Mouse (Mus musculus) layer of hippocampus, postnatal 14 days (tissue): Measurements from ENCODE around the gene Gpm6b. TPM values are rescaled to one million over a fixed set of nuclear protein-coding genes. Genes with fewer than 3 reads are reported as not detected.

Source experiments
- DNase-seq, 2 experiments: peaks; one replicate each; pipeline ENCODE4 v3.0.0; 2021 to 2022; ENCODE audit warnings: low spot score in 2 of 2, mixed read lengths in 1 of 2
- total RNA-seq, 2 experiments: library from RNA; stranded (reverse); gene quantifications; 2 replicates each; pipeline ENCODE4 v1.2.3; 2021

The Gpm6b gene
- total RNA-seq, 2 experiments from 2014 or later: 867 to 894 TPM

DNA sequence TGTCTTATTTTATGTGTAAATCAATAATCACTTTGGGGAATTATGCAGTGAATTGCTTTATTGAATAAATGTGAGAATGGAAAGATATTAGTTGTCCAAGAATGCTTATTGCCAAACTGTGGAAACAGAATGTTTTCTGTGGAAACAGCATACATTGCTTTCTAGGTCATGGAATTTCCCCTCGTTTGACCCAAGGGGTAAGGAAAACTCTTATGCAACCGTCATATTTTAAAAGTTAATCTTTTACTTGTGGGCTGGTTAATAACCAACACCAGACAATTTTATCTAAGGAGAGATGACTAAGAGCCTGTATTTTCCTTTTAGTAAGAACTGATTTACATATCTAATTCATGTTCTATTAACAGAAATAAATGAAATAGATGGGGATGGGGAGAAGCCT is 64.1 kb downstream of the Gpm6b start:
- DNase-seq: no peak

GRCm38 (mm10) chrX:166304355-166304754 is 65.6 kb downstream of the Gpm6b start:
- DNase-seq: no peak

DNA sequence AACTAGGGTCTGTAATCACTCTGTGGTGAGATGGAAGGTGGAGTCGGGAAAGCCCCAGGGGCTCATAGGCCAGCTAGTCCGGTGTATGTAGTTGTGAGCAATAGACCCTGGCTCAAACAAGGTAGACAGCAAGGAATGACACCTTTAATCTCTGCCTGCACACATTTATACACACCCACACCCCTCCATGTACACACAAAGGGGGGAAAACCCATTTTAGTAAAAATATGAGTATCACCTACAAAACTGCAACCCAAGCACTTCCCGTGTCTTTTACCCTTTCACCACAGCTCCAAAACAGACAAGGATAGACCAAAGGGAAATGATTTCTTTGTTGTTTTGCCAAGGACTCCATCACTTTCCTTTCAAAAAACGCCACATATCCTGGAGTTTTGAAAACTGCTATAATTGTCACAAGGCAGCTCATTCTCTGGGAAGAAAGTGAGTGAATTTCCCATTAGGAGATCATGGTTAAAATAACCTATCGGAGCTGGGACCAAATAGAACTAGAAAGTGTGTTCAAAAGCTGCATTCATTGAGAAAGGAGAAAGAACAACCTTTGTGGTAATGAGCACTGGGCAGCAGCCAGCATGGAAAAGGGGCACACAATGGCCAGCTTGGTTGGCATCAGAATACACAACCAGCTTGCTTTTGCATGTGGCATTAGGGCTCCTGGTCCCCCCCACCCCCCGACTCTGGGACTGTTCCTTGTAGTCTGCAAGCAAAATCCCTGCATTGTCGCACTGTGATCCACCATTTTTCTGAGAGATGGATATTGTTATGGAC is 68.9 kb downstream of the Gpm6b start:
- peak; percentile 35 to 68 for DNase-seq

GRCm38 (mm10) chrX:166308798-166309197 is 70.1 kb downstream of the Gpm6b start:
- no peak for DNase-seq

DNA sequence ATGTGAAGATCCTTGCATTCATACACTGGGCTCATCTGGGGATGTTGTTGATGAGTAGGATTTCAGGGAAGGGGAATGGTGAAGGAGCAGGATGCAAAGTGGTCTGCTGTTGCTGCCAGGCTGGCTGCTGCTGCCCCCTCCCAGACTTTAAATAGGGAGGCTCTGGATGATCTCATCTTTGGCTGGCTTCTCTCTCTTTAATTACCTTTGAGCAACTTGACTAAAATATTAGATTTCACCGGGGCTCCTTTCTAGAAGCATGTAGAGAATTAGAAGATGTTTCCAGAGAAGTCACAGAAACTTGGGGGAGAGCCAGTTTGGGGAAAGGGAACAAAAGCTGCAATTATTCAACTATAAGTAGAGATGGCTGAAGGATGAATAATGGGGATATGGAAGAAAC is 76.5 kb downstream of the Gpm6b start:
- DNase-seq: no peak

- DNase-seq: peak; percentile 32 to 72
Observed at GRCm38 (mm10) chrX:166316552-166317375, 78.1 kb downstream of the Gpm6b start.

GRCm38 (mm10) chrX:166317376-166317679 is 78.6 kb downstream of the Gpm6b start:
- DNase-seq: no peak

DNA sequence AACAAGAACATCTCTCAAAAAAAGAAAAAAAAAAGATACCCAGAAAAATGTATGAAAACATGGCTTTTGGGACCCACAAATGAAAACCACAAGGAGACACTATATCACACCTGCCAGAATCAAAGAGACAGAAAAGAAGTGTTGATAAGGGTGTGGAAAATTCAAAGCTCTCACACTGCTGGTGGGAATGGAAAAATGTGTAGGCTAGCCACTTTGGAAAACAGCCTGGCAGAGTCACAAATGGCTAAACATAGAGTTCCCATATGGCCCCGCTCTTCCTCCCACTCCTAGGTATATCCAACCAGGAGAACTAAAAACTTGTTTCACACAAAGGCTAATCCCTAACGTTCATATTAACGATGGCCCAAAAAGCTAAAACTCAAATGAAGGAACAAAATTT is 84.5 kb downstream of the Gpm6b start:
- no peak for DNase-seq

DNA sequence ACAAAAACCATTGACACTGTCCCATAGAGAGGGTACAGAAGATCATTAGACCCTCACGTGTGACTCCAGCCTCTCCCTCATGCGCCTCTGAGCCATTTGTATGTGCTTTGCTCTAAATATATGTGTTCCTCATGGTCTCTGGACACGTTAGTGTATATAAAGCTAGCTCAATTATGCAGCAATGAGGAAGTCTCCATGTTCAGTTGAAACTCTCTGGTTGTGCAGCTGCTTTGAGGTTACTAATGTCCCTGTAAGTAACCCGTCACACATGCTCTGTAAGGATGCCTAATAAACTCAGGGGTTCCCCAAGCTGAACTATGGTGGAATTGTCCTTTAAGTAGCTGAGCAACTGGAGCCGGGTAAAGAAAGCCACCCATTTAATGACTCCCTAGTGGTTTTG is 88.9 kb downstream of the Gpm6b start:
- DNase-seq: no peak

GRCm38 (mm10) chrX:166328219-166328901 is 89.6 kb downstream of the Gpm6b start:
- DNase-seq: no peak

DNA sequence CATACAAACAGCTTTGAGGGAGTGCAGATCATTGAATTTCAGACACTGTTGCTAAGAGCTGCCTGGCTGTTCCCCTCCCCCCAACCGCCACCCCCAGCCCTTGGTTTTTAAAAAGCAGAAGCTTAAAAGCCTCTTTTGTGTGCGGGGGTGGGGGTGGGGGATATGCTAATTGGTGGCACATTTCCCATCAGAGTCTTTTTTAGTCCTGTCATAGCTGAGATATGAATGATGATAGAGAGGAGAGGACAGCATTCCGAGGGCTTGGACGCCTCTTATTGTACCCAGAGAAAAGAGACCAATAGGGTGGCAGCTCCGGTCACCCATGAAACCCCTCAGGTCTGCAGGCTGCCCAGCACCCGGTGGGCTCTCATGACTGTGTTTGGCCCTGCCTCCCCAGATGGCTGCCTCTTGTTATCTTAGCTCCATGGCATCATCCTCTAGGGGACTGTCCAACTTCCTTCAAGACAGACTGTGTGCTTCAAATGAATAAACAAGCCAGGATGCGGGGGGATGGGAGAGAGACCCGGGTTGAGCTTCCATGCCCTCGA is 90.3 kb downstream of the Gpm6b start:
- peak; percentile 50 to 57 for DNase-seq

DNA sequence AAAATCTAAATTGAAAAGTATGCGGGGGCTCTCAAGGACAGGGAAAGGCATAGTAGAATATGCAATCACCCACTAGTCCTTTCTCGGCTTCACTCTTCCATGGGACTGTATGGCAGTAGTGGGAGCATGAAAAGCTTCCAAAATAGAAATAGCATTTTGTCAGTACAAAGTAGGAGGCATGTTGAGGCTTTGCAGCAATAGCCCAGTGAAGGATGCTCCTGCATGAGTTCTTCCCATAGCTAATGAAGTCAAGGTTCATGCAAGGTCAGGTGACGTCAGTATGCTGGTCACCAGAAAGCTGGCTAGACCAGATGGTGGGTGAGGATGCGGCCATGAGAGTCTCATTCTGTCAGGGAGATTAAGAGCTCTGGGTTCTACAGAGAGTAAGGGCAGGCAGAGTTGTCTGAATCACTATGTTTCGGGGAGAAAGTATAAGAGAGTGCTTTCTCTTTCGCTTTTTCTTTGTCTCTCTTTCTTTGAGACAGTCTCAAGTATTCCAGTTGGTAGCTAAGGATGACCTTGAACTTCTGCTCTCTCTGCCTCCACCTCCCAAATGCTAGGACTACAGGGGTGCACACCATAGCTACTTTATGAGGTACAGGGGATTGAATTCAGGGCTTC is 95.9 kb downstream of the Gpm6b start:
- no peak for DNase-seq

DNA sequence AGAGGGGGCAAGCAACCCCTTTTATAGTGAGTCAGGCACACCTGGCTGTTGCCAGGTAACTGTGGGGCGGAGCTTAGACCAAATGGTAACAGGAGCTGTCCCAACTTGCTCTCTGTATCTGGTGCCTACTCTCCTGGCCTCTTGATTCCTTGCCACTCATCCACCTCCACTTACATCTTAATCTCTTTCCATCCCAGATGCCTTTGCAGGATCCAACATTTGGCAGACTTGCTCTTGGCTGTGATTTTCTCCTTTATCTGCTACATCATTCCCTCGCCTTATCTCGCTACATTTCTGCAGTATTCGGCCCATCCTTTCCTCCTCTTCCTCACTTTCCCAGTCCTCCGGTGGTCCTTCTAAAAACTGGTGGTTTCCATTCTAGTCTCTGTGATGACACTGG is 99.6 kb downstream of the Gpm6b start:
- DNase-seq: no peak

- peak in 1 of 2 experiments; percentile 19 for DNase-seq
Observed at GRCm38 (mm10) chrX:166338784-166339520, 100.2 kb downstream of the Gpm6b start.

- no peak for DNase-seq
Observed at GRCm38 (mm10) chrX:166339911-166340310, 101.2 kb downstream of the Gpm6b start.

DNA sequence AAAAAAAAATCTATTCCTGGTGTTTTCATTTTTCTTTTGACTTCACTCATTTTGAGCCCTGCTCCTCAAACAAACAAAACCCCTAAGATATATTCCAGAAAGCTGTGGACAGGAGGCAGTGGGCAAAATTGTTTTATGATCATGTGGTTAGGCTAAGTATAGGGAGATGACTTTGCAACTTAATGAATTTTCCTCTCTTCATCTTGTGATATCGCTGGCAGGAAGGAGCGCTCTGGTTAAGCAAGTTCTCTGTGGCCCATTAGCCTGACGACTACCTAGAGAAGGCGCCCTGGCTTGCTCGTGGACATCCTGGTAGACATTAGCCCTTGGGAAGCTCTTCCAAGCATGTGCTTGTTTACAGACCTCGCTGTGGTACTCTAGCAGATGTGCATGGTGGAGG is 103.1 kb downstream of the Gpm6b start:
- no peak for DNase-seq

- peak; percentile 51 to 52 for DNase-seq
Observed at GRCm38 (mm10) chrX:166344228-166345015, 105.7 kb downstream of the Gpm6b start.

- DNase-seq: no peak
Observed at GRCm38 (mm10) chrX:166348086-166348485, 109.4 kb downstream of the Gpm6b start.

DNA sequence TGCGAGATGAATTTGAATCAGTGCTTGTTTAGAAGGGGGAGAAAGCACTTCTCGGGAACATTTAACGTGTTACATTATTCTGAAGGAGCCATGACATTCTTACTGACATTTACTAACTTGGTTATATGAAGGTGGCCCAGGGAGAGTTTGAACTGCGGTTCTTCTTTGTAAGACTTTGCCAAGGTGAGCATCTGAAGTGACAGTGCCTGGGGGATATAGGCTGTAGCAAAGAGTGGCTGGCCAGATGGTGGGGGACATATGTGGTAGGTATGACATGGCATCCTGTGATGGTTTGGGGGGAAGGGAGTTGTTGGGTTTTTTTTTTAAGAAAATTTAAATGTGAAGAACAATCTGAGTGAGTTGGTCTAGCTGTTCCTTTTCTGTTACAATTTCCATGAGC is 109.9 kb downstream of the Gpm6b start:
- no peak for DNase-seq

DNA sequence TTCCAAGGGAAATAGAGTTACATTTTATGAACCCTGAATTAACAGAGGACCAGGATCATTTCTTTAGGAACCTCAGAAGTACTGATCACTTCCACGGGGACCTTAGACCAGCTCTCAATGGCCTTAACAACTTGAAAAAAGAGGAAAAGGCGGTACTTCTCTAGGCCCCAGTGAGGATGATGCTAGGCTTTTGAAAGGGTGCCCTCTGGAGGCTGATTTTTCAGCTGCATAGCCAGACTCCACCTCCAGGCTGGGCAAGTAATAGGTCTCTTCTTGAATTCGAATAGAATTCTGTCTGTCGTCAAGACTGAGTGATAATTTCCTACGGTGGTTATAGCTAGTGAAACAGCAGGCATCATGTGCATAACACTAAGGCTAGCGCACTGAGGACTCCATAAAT is 113.1 kb downstream of the Gpm6b start:
- DNase-seq: peak; percentile 52 to 74
